Mouse (Mus musculus): ENCODE results near the gene Bpifb9a.
"Not testable (repeated sequence)": the region's sequence is repeated elsewhere in the genome, so short reads cannot be mapped to it uniquely, and the experiment has no call there.

The Bpifb9a gene

DNA sequence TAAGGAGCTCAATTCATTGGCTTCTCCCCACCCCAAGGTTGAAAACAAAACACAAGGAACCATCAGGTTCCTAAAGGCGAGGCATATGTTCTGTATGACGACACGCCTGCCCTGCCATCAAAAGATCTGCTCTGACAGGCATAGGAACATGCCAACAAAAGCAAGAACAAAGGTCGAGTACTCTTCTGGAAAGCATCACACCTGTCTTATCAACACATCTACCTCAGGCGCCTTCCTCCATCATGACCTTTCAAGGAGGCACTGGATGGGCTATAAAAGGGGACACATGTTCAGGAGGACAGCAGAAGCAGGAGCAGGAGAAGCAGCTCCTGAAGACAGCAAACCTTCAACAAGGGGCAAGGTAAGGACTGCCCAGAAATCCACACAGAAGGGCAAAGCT is at the start of gene Bpifb9a:
TSS of gene Bpifb9a (plus strand) at position 301 of the 400 bp plus-strand sequence.
- DNase-seq (ENCODE audit: low spot score in 2 of 2) = not testable (repeated sequence)

DNA sequence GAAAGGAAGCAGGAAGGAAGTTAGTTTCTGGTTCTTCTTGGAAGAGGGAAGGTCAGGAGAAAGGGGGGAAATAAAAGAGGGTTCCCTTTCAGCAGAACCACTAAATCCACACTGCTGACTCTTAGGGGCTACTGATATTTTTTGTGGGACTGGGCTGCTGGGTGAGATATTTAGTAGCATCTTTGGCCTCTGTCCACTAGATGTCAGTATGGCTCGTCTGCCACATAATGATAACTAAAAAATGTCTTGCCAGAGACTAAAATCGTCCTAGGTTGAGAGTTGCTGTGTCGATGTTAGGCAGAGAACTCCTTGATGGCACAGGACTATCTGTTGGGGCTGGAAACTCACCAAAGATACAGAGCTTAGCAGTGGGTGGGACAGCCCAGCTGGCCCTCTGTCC is 48.5 kb upstream of the Bpifb9a start:
- DNase-seq (ENCODE audit: low spot score in 2 of 2) = no peak

DNA sequence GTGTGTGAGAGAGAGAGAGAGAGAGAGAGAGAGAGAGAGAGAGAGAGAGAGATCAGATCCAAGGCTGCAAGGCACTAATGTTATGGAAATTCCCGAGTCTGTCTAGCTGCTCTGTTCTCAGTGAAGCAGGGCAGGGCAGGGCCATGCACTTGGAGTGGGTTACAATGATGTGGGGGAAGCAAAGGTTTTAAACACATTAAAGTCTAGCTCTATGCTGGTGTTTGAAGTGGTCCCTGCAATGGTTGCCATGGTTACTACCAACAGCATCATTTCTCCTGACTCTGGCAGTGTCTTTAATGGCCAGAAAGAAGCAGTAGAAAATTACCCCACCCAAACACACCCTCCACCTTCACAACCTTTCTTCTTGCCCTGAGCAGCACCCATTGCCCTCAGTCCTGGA is 46.5 kb upstream of the Bpifb9a start:
- DNase-seq (ENCODE audit: low spot score in 2 of 2) = no peak

DNA sequence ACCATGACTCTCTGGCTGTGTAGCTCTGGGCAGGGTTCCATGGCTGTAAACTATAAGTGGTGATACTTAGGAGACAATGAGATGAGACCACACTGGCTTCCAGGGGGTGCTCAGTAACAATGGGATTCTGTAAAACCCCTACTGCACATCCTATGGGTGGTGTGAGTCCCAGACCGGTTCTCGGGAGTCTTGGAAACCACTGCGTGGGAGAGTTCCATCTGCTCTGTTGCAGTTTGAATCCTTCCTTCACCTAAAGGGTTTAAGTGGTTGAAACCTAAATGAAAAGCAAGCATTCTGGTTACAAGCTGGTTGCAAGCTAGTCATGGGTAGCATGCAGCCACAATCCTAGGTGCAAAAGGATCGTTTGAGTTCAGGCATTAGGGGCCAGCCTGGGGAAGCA is 45.8 kb upstream of the Bpifb9a start:
- no peak for DNase-seq (ENCODE audit: low spot score in 2 of 2)

DNA sequence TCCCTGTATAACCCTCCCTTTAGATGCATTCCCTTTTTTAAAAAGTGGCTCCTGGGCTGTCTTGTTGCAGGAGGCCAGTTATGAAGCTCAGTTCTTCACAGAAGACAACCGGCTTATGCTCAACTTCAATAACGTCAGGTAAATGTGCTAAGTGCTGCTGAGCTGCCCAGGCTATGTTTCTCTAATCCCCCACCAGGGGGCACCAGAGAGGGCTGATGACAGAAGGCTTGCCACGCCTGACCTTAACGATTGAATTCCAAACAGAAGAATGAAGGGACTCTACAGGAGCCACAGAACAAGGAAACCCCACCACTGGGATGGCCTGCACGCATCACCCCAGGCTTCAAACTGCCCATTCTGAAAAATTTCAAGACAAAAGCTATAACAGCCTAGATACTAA is 42.5 kb upstream of the Bpifb9a start:
- DNase-seq (ENCODE audit: low spot score in 2 of 2) = peak; percentile 12 to 77

DNA sequence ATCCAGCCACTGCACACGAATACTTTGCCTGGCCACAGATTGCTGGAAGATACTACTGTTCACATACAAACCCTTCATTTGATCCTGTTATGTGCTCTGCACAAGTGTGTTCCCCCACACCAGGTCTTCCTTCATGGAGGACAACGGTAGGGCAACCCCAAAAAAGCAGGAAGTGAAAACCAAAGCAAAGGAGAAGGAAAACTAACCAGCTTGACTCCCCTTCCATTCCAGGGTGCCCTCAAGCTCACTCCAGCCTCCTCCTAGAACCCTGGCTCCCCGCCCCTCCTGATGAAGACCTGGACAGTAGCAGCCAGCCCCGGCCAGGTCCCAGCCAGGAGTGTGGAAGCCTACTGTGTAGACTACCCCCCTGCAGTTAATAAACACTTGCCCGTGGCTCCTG is 37.7 kb upstream of the Bpifb9a start:
- DNase-seq (ENCODE audit: low spot score in 2 of 2) = no peak

DNA sequence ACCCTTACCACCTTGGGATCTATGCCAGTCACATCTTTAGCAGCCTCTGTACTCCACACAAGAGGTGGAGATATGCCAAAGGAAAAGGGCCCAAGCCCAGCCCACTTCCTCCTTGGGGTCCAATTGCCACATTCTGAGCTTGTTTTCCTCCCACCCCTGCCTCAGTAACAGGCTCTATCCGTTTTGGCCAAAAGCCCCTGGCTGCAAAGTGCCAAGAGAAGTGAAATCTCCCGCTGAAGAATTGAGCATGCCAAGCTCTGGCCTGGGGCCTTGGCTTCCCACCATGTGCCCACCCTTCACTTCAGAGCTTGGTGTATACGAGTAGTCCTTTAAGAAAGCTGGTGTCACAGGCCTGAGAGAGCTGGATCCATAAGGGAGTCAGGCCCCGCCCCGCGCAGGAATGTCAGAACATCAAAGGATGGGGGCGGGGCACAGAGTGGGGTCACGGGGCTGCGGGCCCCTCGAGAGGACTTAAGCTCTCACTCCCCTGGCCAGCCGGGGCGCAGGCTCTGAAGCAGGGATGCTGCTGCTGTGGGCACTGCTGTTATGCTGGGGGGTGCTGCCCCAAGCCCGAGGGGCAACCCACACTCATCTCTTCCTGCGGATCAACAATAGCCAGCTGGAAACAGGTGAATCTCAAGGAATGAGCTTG is 34.3 kb upstream of the Bpifb9a start, which contains the start of gene Bpifb5:
TSS of gene Bpifb5 (plus strand) at position 478 of the 652 bp plus-strand sequence.
- no peak for DNase-seq (ENCODE audit: low spot score in 2 of 2)

DNA sequence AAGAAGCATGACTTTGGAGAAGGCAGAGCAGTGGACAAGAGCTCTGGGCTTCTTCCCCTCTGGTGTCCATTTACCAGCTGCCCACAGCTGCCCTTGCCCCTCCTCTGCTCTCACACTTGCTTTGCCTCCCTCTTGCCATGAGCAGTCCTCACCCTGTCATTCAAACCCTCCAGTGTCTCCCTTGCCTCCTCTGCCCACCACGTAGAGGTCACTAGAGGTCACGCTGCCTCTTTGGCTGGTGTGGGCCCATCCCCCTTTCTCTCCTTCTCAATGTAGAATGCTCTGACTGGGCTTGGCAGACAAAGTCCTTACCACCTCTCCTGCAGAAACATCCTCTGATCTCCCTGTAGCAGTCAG is 33.8 kb upstream of the Bpifb9a start:
- DNase-seq (ENCODE audit: low spot score in 2 of 2) = no peak

DNA sequence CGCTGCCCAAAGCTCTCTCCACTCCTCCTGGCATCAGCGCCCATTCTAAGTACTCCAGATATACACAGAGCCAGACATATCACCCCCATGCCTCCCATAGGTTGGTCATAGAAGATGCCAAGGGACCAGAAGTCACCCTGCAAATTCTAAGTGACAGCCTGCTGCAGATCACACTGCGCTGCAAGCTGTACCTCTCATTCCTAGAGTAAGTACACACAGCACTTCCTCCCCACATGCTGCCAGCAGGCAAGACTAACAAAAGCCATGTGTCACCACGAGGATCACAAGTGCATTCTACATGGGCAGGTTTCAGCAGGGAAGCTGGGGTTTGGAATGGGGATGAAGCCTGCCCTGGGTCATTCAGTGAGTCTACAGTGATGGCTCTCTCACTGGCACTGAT is 30.7 kb upstream of the Bpifb9a start:
- no peak for DNase-seq (ENCODE audit: low spot score in 2 of 2)

DNA sequence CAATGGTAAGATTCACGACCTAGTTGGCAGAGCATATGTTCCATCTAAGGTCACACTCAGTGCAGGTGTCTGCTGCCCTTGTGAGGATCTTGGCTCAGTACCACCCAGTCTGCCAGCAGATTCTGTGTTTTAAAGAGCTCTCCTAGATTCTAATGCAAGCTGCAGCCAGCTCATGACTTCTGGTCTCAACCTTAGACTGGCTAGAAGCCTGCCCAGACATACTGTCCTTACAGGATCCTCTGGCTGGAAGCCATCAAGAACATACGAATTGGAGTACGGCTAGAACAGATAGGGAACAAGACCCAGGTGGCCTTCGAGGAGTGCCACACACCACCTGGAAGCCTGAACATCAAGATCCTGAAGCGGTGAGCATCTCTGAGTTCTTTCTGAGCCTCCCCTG is 29.8 kb upstream of the Bpifb9a start:
- DNase-seq (ENCODE audit: low spot score in 2 of 2) = no peak

DNA sequence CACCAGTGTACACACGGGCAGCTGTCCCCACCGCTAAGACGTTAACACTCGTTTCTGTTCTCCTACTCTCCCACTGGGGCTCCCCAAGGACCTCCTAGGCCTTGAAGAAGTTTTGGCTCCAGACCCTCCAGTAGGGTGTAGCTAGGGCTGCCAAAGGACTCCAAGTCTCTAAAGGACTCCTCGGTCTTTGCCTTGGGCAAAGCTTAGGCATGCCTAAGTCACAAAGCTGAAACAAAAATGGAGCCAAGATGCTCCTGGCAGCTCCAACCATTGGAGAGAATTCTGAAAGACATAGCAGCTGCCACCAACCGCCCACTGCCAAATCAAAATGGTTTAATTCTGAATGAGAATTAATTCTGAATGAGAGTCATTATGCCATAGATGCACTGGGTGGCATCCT is 24.2 kb upstream of the Bpifb9a start:
- DNase-seq (ENCODE audit: low spot score in 2 of 2) = no peak

DNA sequence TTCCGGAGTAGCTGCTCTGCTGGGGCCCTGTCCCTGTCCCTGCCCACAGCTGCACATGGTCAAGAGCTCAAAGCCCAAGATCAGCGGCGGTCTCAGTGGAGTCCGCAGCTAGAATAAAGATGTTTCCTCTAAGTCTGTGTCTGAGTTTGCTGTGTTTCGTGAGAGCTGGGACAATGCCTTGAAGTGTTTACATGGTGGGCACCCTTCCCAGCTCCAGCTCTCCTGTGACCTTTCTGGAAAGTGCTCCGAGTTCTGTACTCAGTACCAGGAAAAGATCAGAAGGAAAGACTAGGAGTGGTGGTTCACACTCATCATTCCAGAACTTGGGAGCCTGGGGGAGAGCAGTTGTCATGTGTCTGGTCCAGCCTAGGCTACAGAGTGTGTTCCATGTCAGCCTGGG is 16.9 kb upstream of the Bpifb9a start:
- no peak for DNase-seq (ENCODE audit: low spot score in 2 of 2)

DNA sequence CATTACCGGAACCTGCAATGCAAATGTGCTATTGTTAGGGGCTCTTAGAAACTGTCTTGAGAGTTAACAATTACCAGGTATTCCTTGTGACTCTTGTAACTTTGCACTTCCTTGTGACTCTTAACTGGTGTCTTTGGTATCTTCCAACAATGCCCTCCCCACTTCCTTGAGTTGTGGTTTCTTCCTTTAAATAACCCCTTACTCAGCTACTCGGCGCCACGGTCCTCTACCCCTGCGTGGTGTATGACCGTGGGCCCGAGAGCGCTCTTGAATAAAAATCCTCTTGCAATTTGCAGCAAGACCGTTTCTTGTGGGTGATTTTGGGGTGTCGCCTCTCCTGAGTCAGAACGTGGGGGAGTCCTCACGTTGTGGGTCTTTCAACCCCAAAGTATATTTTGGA is 14.9 kb upstream of the Bpifb9a start:
- DNase-seq (ENCODE audit: low spot score in 2 of 2) = not testable (repeated sequence)

DNA sequence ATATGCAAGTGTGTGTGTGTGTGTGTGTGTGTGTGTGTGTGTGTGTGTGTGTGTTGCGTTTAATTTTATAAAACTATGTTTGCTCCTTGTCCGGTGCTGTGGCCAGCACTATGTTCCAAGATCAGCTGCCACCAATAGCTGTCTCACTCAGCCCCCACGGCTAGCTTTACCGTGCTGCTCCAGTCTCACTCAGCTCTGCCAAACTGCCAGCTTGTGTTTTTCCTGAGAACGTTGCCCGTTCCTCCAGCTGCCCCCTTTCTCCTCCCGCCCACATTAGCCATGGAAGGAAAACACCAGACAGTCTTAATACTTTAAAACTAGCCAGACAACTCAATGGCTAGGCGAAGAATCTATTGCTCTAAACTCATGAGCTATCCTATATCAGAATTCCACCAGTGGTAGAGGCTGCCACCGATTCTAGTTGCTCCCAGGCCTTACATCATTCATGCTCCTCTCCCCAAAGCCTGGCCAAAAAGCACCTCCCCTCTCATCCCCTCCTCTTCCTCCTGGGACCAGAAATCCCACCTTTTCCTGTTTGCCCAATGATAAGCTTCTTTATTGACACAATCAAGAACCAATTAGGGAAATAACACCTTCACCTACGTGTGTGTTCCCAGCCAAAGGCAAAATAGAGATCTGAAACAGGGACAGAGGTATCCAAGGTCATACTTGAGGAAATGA is 14.2 kb upstream of the Bpifb9a start:
- DNase-seq (ENCODE audit: low spot score in 2 of 2) = no peak

DNA sequence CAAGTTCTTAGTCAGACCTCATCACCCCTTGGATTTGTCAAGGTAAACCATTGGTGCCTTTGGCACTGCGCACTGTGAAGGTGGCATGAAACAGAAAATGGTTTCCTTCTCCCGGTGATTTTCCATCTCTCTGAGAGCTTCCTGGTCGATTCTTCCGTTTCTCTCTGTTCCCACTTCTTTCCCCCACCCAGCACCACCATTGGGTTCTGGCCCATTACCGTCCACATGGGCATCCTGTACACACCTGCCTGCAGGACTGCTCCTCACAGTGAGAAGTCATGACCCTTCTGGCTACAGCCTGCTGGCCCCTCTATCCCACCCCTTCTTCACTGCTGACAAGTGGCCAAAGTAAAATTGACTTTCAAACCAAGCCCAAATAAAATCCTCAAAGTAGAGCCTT is 12.3 kb upstream of the Bpifb9a start:
- DNase-seq (ENCODE audit: low spot score in 2 of 2) = no peak

DNA sequence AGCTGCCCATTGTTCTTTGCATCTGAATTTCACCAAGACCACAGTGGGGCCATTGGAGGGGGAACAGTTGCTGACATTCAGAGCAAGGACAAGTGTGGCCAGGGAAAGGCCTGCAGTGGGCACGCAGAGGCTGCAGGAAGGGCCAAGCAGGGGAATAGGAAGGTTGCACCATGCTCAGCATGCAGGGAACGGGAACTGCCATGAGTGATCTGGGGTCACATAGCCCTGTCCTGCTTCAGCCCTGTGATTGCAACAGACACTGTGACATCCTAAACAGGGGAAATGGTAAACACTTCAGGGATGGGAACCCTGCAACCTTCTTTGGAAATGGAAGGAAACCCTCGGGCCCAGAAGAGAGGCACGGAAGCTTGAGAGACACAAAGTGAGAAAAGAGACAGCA is 2.4 kb upstream of the Bpifb9a start:
- DNase-seq (ENCODE audit: low spot score in 2 of 2) = not testable (repeated sequence)

DNA sequence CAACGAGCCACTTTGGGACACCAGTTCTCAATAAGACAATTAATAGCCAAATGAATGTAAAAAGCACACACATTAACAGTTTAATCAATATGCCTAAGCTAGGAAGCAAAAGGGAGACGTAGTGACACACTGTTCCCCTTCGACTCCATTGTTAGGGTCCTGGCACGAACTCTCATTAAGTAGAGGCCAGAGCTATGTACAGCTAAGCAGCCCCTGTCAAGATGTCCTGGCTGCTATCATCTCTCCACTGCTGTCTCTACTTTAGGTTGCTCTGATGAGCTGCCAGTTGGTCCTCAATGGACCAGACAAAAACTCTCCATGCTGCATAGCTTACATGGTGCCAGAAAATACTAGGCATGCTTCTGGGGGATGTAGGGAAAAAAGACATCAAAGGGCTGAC is 1.9 kb upstream of the Bpifb9a start:
- DNase-seq (ENCODE audit: low spot score in 2 of 2) = no peak

DNA sequence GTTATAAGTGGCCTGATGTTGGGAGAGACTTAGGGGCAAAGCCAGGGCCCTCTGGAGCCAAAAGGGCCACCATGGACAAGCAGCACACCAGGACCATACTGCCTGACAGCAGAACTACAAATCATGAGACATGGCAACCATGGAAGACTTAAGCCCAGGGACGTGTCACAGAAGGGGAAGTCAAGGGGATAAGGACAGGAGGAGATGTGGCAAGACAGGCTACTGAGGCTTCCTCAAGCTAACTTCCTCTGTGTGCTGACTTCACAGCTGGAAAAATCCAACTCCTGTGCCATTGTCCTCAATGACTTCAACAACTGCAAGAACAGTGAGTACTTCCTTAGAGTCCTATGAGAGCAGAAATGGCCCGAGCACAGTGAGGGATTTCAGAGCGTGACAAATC is 6.7 kb downstream of the Bpifb9a start:
- DNase-seq (ENCODE audit: low spot score in 2 of 2) = not testable (repeated sequence)

DNA sequence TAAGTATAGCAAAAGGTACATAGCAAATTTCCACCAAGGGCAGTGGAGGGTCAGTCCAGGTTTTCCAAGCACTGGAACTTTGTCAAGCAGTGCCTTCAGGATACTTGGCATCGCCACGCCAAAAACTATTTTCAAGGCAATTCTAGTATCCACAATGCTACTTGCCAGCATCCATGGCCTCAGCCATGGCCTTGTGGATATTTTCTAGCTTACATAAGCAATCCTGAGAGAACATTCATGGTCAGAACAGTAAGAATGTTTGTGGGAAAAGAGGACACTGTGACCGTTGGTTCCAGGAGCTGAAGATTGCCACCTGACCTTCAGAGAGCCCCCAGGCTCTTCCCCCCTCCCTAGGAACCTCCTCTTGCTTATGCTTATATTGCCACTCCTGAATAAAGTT is 34.2 kb downstream of the Bpifb9a start:
- DNase-seq (ENCODE audit: low spot score in 2 of 2) = not testable (repeated sequence)

DNA sequence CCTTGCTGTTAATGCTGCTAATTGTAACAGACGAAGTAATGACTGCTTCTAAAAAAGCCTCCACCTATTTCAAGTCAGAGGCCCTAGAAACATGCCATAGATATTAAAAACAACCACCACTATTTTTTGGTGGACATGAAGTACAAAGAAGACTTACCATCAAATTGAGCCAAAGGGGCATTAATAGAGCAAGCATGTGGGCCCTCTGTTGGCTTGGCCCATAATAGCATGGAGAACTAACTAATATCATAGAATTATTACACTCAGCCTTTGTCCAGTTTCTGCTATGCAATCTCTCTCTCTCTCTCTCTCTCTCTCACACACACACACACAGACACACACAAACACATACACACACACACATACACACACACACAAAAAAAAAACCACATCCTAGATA is 35.2 kb downstream of the Bpifb9a start:
- DNase-seq (ENCODE audit: low spot score in 2 of 2) = no peak

DNA sequence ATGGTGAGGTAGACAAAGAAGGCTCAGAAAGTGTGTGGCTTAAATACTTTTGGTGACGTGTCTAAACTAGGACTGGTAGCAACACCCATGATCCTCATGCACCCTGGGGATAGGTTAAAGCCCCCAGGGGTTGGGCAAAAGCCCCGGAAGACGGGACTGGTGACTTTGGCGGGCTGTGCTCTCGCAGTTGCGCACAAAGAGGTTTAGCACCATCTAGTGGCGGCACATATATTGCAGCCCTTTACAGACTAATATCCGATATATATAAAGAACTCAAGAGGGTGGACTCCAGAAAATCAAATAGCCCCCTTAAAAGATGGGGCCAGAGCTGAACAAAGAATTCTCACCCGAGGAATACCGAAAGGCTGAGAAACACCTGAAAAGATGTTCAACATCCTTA is 37.1 kb downstream of the Bpifb9a start:
- peak; percentile 23 to 52 for DNase-seq (ENCODE audit: low spot score in 2 of 2)

DNA sequence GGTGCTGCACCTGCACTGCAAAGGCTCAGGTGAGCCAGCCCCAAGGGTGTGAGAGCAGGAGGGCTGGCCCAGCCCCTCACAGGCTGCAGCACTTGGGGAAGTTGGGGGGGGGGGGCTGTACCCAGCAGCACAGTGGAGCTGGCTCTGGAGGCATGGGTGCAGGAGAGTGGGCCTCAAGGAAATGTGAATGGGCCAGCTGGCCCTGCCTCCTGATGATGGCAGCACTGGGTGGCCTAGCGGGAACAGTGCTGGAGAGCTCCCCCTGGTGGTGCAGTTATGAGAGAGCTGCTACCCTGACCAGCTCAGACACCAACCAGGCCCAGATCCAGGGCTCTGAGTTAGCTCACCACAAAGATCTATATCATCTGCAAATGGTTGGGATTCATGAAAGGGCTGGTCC is 42.8 kb downstream of the Bpifb9a start:
- DNase-seq (ENCODE audit: low spot score in 2 of 2) = peak; percentile 36 to 86

DNA sequence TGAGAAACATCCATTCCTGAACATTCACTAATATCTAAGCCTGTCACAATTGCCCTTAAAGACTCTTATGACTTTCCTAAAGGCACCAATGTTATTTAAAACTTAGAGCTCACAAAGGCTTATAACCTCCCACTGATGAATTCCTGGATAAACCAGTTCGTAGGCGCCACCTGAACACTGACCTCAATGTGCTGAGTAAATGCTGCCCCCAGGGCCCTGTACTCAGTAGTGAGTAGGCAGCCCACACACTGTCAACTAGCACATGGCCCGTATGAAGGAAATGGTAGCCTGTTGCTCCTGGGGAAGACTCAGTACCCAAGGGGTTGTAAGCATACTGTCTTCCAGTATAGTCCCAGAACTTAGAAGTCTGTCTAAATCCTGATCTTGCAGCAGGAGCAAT is 44.1 kb downstream of the Bpifb9a start:
- DNase-seq (ENCODE audit: low spot score in 2 of 2) = no peak

DNA sequence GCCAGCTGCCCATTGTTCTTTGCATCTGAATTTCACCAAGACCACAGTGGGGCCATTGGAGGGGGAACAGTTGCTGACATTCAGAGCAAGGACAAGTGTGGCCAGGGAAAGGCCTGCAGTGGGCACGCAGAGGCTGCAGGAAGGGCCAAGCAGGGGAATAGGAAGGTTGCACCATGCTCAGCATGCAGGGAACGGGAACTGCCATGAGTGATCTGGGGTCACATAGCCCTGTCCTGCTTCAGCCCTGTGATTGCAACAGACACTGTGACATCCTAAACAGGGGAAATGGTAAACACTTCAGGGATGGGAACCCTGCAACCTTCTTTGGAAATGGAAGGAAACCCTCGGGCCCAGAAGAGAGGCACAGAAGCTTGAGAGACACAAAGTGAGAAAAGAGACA is 47.0 kb downstream of the Bpifb9a start:
- DNase-seq (ENCODE audit: low spot score in 2 of 2) = not testable (repeated sequence)

Measured in thymus, postnatal 10 days (tissue).